Mouse (Mus musculus): ENCODE measurements around the gene Hcls1. TPM values are rescaled to one million over a fixed set of nuclear protein-coding genes. Genes with fewer than 3 reads are reported as not detected.

Gene Hcls1
- polyA plus RNA-seq, 1 experiment from 2014 or later, result 1.0 TPM

DNA sequence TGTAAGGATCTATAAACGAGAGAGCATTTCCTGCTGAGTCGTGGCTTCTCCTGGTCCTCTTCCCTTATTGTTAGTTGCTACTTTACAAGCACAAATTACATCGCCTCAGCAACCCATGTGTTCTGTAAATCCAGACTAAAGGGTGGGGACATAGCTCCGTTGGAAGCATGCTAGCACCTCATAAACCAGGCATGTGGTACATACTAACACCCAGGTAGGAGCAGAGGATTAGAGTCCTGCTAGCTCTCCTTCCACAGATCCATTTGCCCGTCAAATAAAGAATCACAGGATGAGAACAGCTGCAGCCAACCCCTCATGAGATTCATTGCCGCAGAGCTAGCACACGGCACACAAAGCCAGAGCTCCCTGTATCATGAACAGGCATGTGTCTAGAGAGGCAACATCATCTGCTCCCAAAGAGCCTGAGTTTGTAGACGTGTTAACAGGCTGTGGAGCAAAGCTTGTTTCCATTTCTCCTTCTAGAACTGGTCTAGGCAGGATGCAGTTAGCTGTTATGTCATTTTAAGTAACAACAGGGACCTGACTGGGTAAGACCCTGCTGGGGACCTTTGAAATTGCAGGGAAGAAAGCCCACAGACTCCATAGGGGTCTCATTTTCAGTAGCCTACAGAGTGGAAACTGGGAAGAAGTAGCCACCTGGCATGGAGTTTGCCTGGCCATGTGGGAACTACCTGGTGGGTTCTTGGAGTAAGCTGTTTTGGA lies 15.0 kb downstream of the Hcls1 start:
- Histone ChIP-seq H3K4me3 (ENCODE audit: low read depth, low read length) (no peak overlapping the region), H3K27ac (ENCODE audit: low read depth, low read length) (no peak overlapping the region), H3K36me3 (ENCODE audit: control insufficient read depth, insufficient read depth, low read length) (no peaks in the 10 kb centered on the region), H3K27me3 (ENCODE audit: control insufficient read depth, insufficient read depth, low read length) (no peaks in the 10 kb centered on the region), H3K4me2 (ENCODE audit: low read depth) (no peak overlapping the region), H3K4me1 (ENCODE audit: control insufficient read depth, insufficient read depth, low read length) (no peaks in the 10 kb centered on the region), H3K9ac (ENCODE audit: low read length) (no peak overlapping the region), H3K9me3 (ENCODE audit: control insufficient read depth, low read length) (no peaks in the 10 kb centered on the region)
- no peak for DNase-seq (ENCODE audit: low spot score)
- WGBS, result 55% methylated on average over 8 of the region's 8 CpGs
- ATAC-seq (ENCODE audit: insufficient read depth, low FRiP score, low TSS enrichment), result no peak

DNA sequence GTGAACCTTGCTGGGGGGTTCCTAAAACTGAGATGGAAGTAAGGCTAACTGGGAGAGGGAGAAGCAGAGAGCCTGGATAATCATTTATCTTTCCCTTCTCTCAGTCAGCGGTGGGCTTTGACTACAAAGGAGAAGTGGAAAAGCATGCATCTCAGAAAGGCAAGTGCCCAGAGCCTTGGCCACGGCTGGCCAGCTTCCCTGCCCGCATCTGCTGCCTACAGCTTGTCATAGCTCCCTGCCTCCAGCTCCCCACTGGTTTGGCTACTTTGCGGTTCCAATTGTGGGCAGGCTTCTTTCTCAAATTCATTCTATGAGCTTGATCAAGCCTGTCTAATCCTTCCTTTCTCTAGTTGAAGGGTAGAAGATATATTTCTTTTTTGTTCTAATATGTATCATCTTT lies 16.2 kb downstream of the Hcls1 start:
- Histone ChIP-seq H3K36me3 (ENCODE audit: control insufficient read depth, insufficient read depth, low read length) (no peaks in the 10 kb centered on the region), H3K9me3 (ENCODE audit: control insufficient read depth, low read length) (no peaks in the 10 kb centered on the region), H3K4me3 (ENCODE audit: low read depth, low read length) (no peak overlapping the region), H3K27ac (ENCODE audit: low read depth, low read length) (no peak overlapping the region), H3K4me1 (ENCODE audit: control insufficient read depth, insufficient read depth, low read length) (no peaks in the 10 kb centered on the region), H3K4me2 (ENCODE audit: low read depth) (no peak overlapping the region), H3K9ac (ENCODE audit: low read length) (no peak overlapping the region), H3K27me3 (ENCODE audit: control insufficient read depth, insufficient read depth, low read length) (no peaks in the 10 kb centered on the region)
- 36% methylated on average over 4 of the region's 4 CpGs for WGBS
- DNase-seq (ENCODE audit: low spot score) (no peak), ATAC-seq (ENCODE audit: insufficient read depth, low FRiP score, low TSS enrichment) (no peak)

DNA sequence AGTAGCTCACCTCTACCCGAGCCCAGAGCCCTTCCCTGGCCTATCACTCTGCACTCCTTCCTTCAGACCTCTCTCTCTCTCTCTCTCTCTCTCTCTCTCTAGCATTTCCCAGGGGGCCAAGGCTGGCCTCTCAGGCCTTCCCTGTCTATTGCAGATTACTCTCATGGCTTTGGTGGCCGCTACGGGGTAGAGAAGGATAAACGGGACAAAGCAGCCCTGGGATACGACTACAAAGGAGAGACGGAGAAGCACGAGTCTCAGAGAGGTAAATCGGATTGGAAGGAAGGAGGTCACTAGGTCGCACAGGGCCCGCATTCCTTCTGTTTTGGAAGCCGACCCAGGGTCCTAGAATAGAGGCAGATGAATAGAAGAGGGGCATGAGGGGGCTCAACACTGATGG lies 20.3 kb downstream of the Hcls1 start:
- H3K4me3 ChIP-seq (ENCODE audit: low read depth, low read length), result no peak overlapping the region
- H3K4me1 ChIP-seq (ENCODE audit: control insufficient read depth, insufficient read depth, low read length), result no peaks in the 10 kb centered on the region
- ATAC-seq (ENCODE audit: insufficient read depth, low FRiP score, low TSS enrichment) (no peak), DNase-seq (ENCODE audit: low spot score) (no peak)
- H3K27me3 ChIP-seq (ENCODE audit: control insufficient read depth, insufficient read depth, low read length), result no peaks in the 10 kb centered on the region
- no peaks in the 10 kb centered on the region for H3K9me3 ChIP-seq (ENCODE audit: control insufficient read depth, low read length)
- H3K27ac ChIP-seq (ENCODE audit: low read depth, low read length), result no peak overlapping the region
- H3K4me2 ChIP-seq (ENCODE audit: low read depth), result no peak overlapping the region
- no peak overlapping the region for H3K9ac ChIP-seq (ENCODE audit: low read length)
- no peaks in the 10 kb centered on the region for H3K36me3 ChIP-seq (ENCODE audit: control insufficient read depth, insufficient read depth, low read length)
- 72% methylated on average over 11 of the region's 11 CpGs for WGBS

DNA sequence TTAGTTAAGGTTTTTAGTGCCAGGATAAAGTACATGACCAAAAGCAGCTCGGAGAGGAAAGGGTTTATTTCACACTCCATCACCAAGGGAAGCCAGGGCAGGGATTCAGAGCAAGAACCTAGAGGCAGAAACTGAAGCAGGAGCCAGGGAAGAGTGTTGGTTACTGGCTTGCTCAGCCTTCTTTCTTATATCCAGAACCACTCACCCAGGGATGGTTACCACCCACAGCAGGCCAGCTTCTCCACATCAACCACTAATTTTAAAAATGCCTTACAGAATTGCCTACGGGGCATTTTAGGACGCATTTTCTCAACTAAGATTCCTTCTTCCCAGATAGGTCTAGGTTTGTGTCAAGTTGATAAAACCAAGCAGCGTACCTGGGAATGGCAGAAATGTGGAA lies 28.6 kb downstream of the Hcls1 start:
- Histone ChIP-seq H3K4me3 (ENCODE audit: low read depth, low read length) (no peak overlapping the region), H3K9me3 (ENCODE audit: control insufficient read depth, low read length) (no peaks in the 10 kb centered on the region), H3K4me1 (ENCODE audit: control insufficient read depth, insufficient read depth, low read length) (no peaks in the 10 kb centered on the region), H3K27ac (ENCODE audit: low read depth, low read length) (no peak overlapping the region), H3K27me3 (ENCODE audit: control insufficient read depth, insufficient read depth, low read length) (no peaks in the 10 kb centered on the region), H3K9ac (ENCODE audit: low read length) (no peak overlapping the region), H3K36me3 (ENCODE audit: control insufficient read depth, insufficient read depth, low read length) (no peaks in the 10 kb centered on the region), H3K4me2 (ENCODE audit: low read depth) (no peak overlapping the region)
- WGBS, result 83% methylated on average over 4 of the region's 4 CpGs
- DNase-seq (ENCODE audit: low spot score) (no peak), ATAC-seq (ENCODE audit: insufficient read depth, low FRiP score, low TSS enrichment) (no peak)

DNA sequence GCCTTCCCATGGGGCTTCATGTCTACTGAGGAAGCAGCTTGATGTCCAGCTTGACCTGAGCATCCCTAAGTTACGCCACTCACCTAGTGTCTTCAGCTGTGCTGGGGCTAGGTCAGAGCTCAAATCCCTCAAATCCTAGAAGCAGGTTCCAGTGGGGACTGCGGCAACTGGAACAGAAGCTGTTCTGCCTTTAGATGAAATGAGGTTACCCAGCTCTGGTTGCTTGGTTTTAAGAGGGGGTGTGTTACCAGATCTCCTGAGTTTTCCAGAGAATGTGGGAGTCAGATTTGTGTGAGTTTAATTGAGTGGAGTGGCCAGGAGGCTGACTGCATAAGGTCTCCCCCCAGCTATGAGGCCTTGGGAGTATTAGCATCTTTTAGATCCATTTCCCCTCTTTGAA lies 44.3 kb downstream of the Hcls1 start:
- WGBS, result 98% methylated on average over 2 of the region's 2 CpGs
- H3K9ac ChIP-seq (ENCODE audit: low read length), result no peak overlapping the region
- no peak for ATAC-seq (ENCODE audit: insufficient read depth, low FRiP score, low TSS enrichment)

DNA sequence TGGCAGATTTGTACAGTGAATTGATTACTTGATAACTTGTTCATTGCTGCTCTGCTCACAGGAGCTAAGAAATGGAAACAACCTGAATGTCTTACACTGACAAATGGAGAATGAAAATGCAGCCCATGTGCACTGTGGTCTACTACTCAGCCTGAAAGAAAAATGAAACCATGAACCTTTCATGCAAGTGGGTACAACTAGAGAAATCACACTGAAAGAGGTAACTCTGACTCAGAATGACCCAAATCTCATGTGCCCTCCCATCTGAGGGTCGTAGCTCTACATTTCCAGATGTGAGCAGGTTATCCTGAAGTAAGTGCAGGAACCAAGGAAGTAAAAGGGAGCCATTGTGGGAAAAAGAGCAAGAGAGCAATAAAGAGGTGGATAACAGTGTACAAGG lies 49.0 kb downstream of the Hcls1 start:
- H3K9me3 ChIP-seq (ENCODE audit: control insufficient read depth, low read length), result no peaks in the 10 kb centered on the region
- no peak overlapping the region for H3K4me2 ChIP-seq (ENCODE audit: low read depth)
- no peak overlapping the region for H3K9ac ChIP-seq (ENCODE audit: low read length)
- H3K4me1 ChIP-seq (ENCODE audit: control insufficient read depth, insufficient read depth, low read length), result no peaks in the 10 kb centered on the region
- H3K27ac ChIP-seq (ENCODE audit: low read depth, low read length), result no peak overlapping the region
- no peaks in the 10 kb centered on the region for H3K27me3 ChIP-seq (ENCODE audit: control insufficient read depth, insufficient read depth, low read length)
- DNase-seq (ENCODE audit: low spot score), result no peak
- 74% methylated on average over 1 of the region's 1 CpGs for WGBS
- H3K36me3 ChIP-seq (ENCODE audit: control insufficient read depth, insufficient read depth, low read length), result no peaks in the 10 kb centered on the region
- ATAC-seq (ENCODE audit: insufficient read depth, low FRiP score, low TSS enrichment), result no peak
- H3K4me3 ChIP-seq (ENCODE audit: low read depth, low read length), result no peak overlapping the region

More for the DNA sequence above, 44.3 kb downstream of the Hcls1 start:
- H3K4me1 ChIP-seq (ENCODE audit: control insufficient read depth, insufficient read depth, low read length), result no peaks in the 10 kb centered on the region
- no peaks in the 10 kb centered on the region for H3K27me3 ChIP-seq (ENCODE audit: control insufficient read depth, insufficient read depth, low read length)
- H3K4me3 ChIP-seq (ENCODE audit: low read depth, low read length), result no peak overlapping the region
- no peak for DNase-seq (ENCODE audit: low spot score)
- no peak overlapping the region for H3K27ac ChIP-seq (ENCODE audit: low read depth, low read length)
- no peak overlapping the region for H3K4me2 ChIP-seq (ENCODE audit: low read depth)
- H3K9me3 ChIP-seq (ENCODE audit: control insufficient read depth, low read length), result no peaks in the 10 kb centered on the region
- no peaks in the 10 kb centered on the region for H3K36me3 ChIP-seq (ENCODE audit: control insufficient read depth, insufficient read depth, low read length)

DNA sequence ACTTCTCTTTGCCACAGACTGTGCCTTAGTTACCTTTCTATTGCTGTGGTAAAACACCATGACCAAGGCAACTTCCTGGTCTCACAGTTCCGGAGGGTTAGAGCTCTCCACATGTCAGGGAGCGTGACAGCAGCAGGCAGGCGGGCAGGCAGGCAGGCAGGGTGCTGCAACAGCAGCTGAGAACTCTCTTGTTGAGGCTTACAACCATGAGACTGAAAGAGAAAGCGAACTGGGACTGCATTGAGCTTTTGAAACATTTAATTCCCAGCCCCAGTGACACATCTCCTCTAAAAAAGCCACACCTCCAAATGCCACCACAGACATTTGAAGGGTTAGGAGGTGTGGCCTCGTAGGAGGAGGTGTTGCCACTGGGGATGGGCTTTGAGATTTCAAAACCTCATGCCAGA lies 50.9 kb downstream of the Hcls1 start:
- Histone ChIP-seq H3K36me3 (ENCODE audit: control insufficient read depth, insufficient read depth, low read length) (no peaks in the 10 kb centered on the region), H3K9ac (ENCODE audit: low read length) (no peak overlapping the region), H3K27me3 (ENCODE audit: control insufficient read depth, insufficient read depth, low read length) (no peaks in the 10 kb centered on the region), H3K27ac (ENCODE audit: low read depth, low read length) (no peak overlapping the region), H3K9me3 (ENCODE audit: control insufficient read depth, low read length) (no peaks in the 10 kb centered on the region), H3K4me2 (ENCODE audit: low read depth) (no peak overlapping the region), H3K4me1 (ENCODE audit: control insufficient read depth, insufficient read depth, low read length) (no peaks in the 10 kb centered on the region), H3K4me3 (ENCODE audit: low read depth, low read length) (no peak overlapping the region)
- no peak for ATAC-seq (ENCODE audit: insufficient read depth, low FRiP score, low TSS enrichment)
- DNase-seq (ENCODE audit: low spot score), result no peak
- 75% methylated on average over 5 of the region's 5 CpGs for WGBS

DNA sequence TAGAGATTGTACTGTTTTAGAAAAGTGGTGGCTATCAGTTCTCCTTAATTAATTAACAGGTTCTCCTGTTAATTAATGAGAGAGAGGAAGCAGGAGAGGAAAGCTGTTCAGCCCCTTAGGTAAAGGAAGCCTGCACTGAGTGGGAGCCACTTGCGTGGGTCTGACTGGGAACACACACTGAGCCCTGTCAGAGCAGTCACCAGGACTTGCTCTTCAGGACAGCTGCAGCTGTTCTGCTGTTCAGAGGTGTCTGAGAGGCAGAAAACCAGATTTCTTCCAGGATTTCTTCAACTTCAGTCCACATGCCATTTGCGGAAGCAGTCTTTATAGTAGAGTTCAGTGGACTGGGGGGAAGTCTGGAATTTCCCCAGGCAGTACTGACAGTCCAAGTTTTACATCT lies 52.6 kb downstream of the Hcls1 start:
- Histone ChIP-seq H3K4me1 (ENCODE audit: control insufficient read depth, insufficient read depth, low read length) (no peaks in the 10 kb centered on the region), H3K27me3 (ENCODE audit: control insufficient read depth, insufficient read depth, low read length) (no peaks in the 10 kb centered on the region), H3K36me3 (ENCODE audit: control insufficient read depth, insufficient read depth, low read length) (no peaks in the 10 kb centered on the region), H3K9me3 (ENCODE audit: control insufficient read depth, low read length) (no peaks in the 10 kb centered on the region), H3K27ac (ENCODE audit: low read depth, low read length) (no peak overlapping the region), H3K9ac (ENCODE audit: low read length) (no peak overlapping the region), H3K4me3 (ENCODE audit: low read depth, low read length) (no peak overlapping the region), H3K4me2 (ENCODE audit: low read depth) (no peak overlapping the region)
- WGBS, result 74% methylated on average over 2 of the region's 2 CpGs
- ATAC-seq (ENCODE audit: insufficient read depth, low FRiP score, low TSS enrichment) (no peak), DNase-seq (ENCODE audit: low spot score) (no peak)

DNA sequence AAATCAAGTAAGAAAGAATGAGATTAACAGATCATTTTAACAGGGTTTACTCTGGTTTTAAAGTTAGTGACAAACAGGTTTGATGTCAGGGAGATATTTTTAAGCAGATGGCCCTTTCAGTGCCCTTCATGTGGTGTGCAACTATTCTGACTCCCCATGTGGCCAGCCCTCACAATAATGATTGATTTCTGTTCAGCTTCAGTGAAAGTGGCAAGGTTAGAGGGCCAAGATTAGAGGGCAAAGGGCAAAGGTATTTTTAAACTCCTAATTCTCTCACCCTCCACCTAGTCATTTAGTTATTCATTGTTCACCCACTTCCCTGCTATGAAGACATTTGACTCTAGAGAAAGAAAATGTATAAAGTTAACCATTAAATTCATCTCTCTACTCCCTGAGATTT lies 53.3 kb downstream of the Hcls1 start:
- DNase-seq (ENCODE audit: low spot score) (no peak), ATAC-seq (ENCODE audit: insufficient read depth, low FRiP score, low TSS enrichment) (no peak)
- no peaks in the 10 kb centered on the region for H3K27me3 ChIP-seq (ENCODE audit: control insufficient read depth, insufficient read depth, low read length)
- H3K9me3 ChIP-seq (ENCODE audit: control insufficient read depth, low read length), result no peaks in the 10 kb centered on the region
- no peak overlapping the region for H3K4me2 ChIP-seq (ENCODE audit: low read depth)
- H3K9ac ChIP-seq (ENCODE audit: low read length), result no peak overlapping the region
- no peaks in the 10 kb centered on the region for H3K4me1 ChIP-seq (ENCODE audit: control insufficient read depth, insufficient read depth, low read length)
- H3K4me3 ChIP-seq (ENCODE audit: low read depth, low read length), result no peak overlapping the region
- no peaks in the 10 kb centered on the region for H3K36me3 ChIP-seq (ENCODE audit: control insufficient read depth, insufficient read depth, low read length)
- H3K27ac ChIP-seq (ENCODE audit: low read depth, low read length), result no peak overlapping the region
